Mouse (Mus musculus): ENCODE measurements around the gene Map4k2. TPM values are rescaled to one million over a fixed set of nuclear protein-coding genes. Genes with fewer than 3 reads are reported as not detected.

Map4k2 gene
- polyA plus RNA-seq, 1 experiment from 2014 or later = 14.3 TPM

GRCm38 (mm10) chr19:6396237-6396636 lies 55.3 kb downstream of the Map4k2 start:
- 89% methylated on average over 5 of the region's 5 CpGs for WGBS
- no peak for ATAC-seq (ENCODE audit: low FRiP score, low TSS enrichment)

DNA sequence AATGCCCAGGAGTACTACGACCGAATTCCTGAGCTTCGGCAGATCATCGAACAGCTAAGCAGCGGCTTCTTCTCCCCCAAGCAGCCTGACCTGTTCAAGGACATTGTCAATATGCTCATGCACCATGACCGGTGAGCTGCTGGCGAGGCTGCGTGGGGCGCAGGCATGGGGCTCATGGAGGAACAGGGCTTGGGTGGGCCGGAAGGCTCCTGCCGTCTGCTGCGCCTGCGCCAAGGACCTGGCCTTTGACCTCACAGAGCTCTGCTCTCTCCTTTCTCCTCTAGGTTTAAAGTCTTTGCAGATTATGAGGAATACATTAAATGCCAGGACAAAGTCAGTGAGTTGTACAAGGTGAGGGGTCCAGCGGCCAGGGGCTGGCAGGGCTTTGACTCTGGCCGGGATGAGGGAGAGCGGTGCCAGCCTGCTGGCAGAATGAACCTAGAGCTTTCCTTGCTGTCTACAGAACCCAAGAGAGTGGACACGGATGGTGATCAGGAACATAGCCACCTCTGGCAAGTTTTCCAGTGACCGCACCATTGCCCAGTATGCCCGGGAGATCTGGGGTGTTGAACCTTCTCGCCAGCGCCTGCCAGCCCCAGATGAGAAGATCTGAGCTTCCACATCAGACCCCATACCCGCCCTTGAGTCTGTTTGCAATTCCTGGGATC lies 56.8 kb downstream of the Map4k2 start:
- Histone ChIP-seq H3K9ac (replicated peaks; ENCODE audit: low read length) (no peak overlapping the region), H3K36me3 (ENCODE audit: control insufficient read depth, insufficient read depth, low read length) (no peaks in the 10 kb centered on the region), H3K4me3 (replicated peaks; ENCODE audit: low read depth, low read length) (no peak overlapping the region), H3K4me1 (ENCODE audit: control insufficient read depth, insufficient read depth, low read length) (peaks cover 27% of the 10 kb centered on the region), H3K27ac (replicated peaks; ENCODE audit: low read depth, low read length) (no peak overlapping the region), H3K4me2 (ENCODE audit: low read length) (peak overlapping the region; percentile 99; the same call in 1 of the 2 replicates), H3K9me3 (ENCODE audit: control insufficient read depth, low read length) (no peaks in the 10 kb centered on the region), H3K27me3 (ENCODE audit: control insufficient read depth, insufficient read depth, low read length) (peaks cover 12% of the 10 kb centered on the region; the same call in 1 of the 2 replicates)
- ATAC-seq (ENCODE audit: low FRiP score, low TSS enrichment) (no peak), DNase-seq (no peak)
- 85% methylated on average over 22 of the region's 22 CpGs for WGBS

More at GRCm38 (mm10) chr19:6396237-6396636, 55.3 kb downstream of the Map4k2 start:
- no peak overlapping the region for H3K4me3 ChIP-seq (replicated peaks; ENCODE audit: low read depth, low read length)
- no peak overlapping the region for H3K27ac ChIP-seq (replicated peaks; ENCODE audit: low read depth, low read length)
- no peaks in the 10 kb centered on the region for H3K9me3 ChIP-seq (ENCODE audit: control insufficient read depth, low read length)
- no peak for DNase-seq
- H3K4me1 ChIP-seq (ENCODE audit: control insufficient read depth, insufficient read depth, low read length) = peaks cover 19% of the 10 kb centered on the region
- H3K36me3 ChIP-seq (ENCODE audit: control insufficient read depth, insufficient read depth, low read length) = no peaks in the 10 kb centered on the region
- H3K4me2 ChIP-seq (ENCODE audit: low read length) = no peak overlapping the region
- peaks cover 11% of the 10 kb centered on the region; the same call in 1 of the 2 replicates for H3K27me3 ChIP-seq (ENCODE audit: control insufficient read depth, insufficient read depth, low read length)
- no peak overlapping the region for H3K9ac ChIP-seq (replicated peaks; ENCODE audit: low read length)

DNA sequence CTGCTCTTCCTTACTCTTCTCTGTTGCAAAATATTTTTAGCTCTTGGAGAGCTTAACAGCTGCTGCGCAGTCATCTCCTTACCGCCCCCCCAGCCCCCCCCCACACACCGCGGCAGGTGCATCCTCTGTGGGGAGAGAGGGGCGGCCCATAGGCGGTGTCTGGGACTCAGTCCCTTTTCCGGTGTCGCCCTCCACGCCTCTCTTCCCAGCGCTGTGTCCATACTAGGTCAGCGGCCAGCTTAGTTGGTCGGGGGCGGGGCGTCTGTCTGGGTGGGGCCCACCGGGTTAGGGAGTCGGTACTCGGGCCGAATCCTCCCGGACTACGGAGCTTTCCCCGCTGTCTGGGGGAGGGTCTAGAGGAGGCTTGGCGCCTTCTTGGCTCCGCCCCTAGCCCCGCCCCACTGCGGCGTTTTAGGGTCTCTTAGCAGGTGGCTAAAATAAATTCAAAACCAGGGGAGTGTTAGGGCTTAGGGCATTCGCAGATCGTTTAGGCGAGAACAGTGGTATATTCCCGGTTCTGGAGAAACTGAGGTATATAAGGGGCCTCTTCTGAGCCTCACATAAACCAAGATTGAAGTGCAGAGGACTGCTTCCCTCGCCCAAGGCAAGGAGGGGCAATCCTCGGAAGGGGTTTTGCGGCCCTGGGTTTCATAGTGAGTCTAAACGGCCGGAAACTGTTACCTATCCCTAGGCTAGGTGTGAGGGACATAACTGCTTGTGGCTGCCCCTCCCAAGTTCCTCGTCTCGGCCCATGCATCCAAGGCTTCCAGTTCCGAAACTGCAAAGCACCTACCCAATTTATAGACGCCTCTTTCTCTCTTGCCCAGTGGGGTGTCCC lies 57.7 kb downstream of the Map4k2 start:
- H3K27me3 ChIP-seq (ENCODE audit: control insufficient read depth, insufficient read depth, low read length) = peaks cover 12% of the 10 kb centered on the region; the same call in 1 of the 2 replicates
- under 1% methylated on average over 39 of the region's 39 CpGs for WGBS
- peaks cover 27% of the 10 kb centered on the region for H3K4me1 ChIP-seq (ENCODE audit: control insufficient read depth, insufficient read depth, low read length)
- peak; percentile 82 for DNase-seq
- peak overlapping the region; percentile 99 for H3K4me2 ChIP-seq (ENCODE audit: low read length)
- no peaks in the 10 kb centered on the region for H3K9me3 ChIP-seq (ENCODE audit: control insufficient read depth, low read length)
- ATAC-seq (ENCODE audit: low FRiP score, low TSS enrichment) = peak; percentile 55
- H3K4me3 ChIP-seq (replicated peaks; ENCODE audit: low read depth, low read length) = peak overlapping the region; percentile 61
- H3K27ac ChIP-seq (replicated peaks; ENCODE audit: low read depth, low read length) = peak overlapping the region; percentile 70; the same call in 1 of the 2 replicates
- H3K36me3 ChIP-seq (ENCODE audit: control insufficient read depth, insufficient read depth, low read length) = no peaks in the 10 kb centered on the region
- H3K9ac ChIP-seq (replicated peaks; ENCODE audit: low read length) = peak overlapping the region; percentile 71

DNA sequence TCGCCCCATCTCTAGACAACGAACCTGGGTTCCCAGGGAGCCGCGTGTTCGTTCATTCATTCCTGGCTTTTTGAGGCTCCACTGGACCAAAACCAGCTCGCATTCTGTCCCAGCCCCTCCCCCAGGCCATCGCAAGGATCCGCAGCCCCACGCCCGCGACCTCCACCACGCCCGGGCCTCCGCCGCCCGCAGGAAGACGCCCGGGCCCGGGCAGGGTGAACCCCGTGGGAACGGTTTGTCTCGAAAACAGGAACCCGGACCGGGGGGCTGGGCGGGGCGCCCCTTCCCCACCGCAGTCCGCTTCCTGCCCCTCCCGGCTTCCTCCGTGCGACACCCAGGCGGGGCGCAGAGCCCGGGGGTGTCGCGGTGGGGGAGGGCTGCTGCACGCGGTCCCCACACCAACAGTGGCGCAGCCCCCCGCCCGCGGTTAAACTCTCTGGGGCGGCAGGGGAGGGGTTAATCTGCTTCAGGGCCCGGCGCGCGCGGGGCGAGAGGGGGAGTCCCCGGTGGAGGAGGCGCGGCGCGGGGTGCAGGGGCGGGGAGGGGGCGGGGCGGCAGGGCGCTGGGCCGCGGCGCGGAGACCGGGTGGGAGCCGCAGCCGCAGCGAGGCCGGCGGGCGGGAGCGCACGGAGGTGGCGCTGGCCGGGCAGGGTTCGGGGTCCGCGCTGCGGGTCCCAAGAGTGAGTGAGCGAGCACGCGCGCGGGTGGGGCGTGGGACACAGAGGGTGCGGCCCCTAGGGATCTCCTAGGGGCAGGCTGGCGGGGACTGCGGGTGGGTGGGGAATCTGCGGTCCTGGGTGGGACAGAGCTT lies 58.6 kb downstream of the Map4k2 start, which contains the start of gene Rasgrp2:
TSS of gene Rasgrp2 (plus strand) at position 56 of the 811 bp plus-strand sequence.
- Histone ChIP-seq H3K36me3 (ENCODE audit: control insufficient read depth, insufficient read depth, low read length) (no peaks in the 10 kb centered on the region), H3K4me1 (ENCODE audit: control insufficient read depth, insufficient read depth, low read length) (peaks cover 27% of the 10 kb centered on the region), H3K9ac (replicated peaks; ENCODE audit: low read length) (peak within 1 kb of the TSS; percentile 71), H3K27ac (replicated peaks; ENCODE audit: low read depth, low read length) (peak within 1 kb of the TSS; percentile 70), H3K4me2 (ENCODE audit: low read length) (peak within 1 kb of the TSS; percentile 99), H3K27me3 (ENCODE audit: control insufficient read depth, insufficient read depth, low read length) (peaks cover 12% of the 10 kb centered on the region; the same call in 1 of the 2 replicates), H3K9me3 (ENCODE audit: control insufficient read depth, low read length) (no peaks in the 10 kb centered on the region), H3K4me3 (replicated peaks; ENCODE audit: low read depth, low read length) (peak within 1 kb of the TSS; percentile 61)
- DNase-seq = peak; percentile 78
- peak; percentile 43; the same call in 1 of the 2 replicates for ATAC-seq (ENCODE audit: low FRiP score, low TSS enrichment)
- WGBS = under 1% methylated on average over 71 of the region's 87 CpGs

GRCm38 (mm10) chr19:6400096-6401086 lies 59.5 kb downstream of the Map4k2 start:
- H3K4me2 ChIP-seq (ENCODE audit: low read length) = peak overlapping the region; percentile 99
- H3K27me3 ChIP-seq (ENCODE audit: control insufficient read depth, insufficient read depth, low read length) = peaks cover 12% of the 10 kb centered on the region; the same call in 1 of the 2 replicates
- peak overlapping the region; percentile 71 for H3K9ac ChIP-seq (replicated peaks; ENCODE audit: low read length)
- WGBS = 3% methylated on average over 29 of the region's 29 CpGs
- H3K36me3 ChIP-seq (ENCODE audit: control insufficient read depth, insufficient read depth, low read length) = no peaks in the 10 kb centered on the region
- peaks cover 27% of the 10 kb centered on the region for H3K4me1 ChIP-seq (ENCODE audit: control insufficient read depth, insufficient read depth, low read length)
- no peaks in the 10 kb centered on the region for H3K9me3 ChIP-seq (ENCODE audit: control insufficient read depth, low read length)
- ATAC-seq (ENCODE audit: low FRiP score, low TSS enrichment) (no peak), DNase-seq (peak; percentile 35)
- 0 out of 2 replicates have a peak overlapping the region, but pooled peaks have one; percentile 70 for H3K27ac ChIP-seq (replicated peaks; ENCODE audit: low read depth, low read length)
- H3K4me3 ChIP-seq (replicated peaks; ENCODE audit: low read depth, low read length) = peak overlapping the region; percentile 61

DNA sequence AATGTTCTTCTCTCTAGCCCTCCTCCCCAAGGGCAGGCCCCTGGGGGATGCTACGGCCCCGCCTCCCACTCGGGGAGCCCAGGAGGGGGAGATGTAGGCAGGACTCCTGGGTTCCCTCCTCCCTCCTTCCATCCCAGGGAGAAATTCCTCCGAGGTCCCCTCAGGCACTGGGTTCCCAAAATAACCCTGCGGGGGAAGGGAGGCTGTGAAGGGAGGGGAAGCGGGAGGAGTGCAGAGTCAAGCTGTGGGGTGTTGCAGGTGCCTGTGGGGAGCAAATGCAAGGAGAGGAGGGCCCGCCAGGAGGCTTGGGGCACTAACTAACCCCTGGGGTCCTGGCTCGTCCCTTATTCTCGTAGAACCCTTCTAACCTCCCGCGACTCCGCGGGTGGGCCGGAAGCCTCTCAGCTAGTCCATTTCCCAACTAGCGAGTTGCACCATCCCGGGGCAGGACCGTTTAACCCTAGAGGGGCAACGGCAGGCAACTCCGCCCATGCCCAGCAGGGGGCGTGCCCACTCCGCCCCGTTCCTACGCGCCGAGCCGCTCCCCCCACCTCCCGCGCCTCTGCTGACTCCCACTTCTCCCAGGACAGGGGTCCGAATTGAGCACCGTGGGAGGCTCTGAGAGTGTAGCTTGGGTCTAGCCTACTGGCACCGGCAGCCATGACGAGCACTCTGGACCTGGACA lies 60.3 kb downstream of the Map4k2 start:
- peak overlapping the region; percentile 99 for H3K4me2 ChIP-seq (ENCODE audit: low read length)
- H3K9ac ChIP-seq (replicated peaks; ENCODE audit: low read length) = 0 out of 2 replicates have a peak overlapping the region, but pooled peaks have one; percentile 14
- peak overlapping the region; percentile 16 for H3K4me3 ChIP-seq (replicated peaks; ENCODE audit: low read depth, low read length)
- peaks cover 12% of the 10 kb centered on the region; the same call in 1 of the 2 replicates for H3K27me3 ChIP-seq (ENCODE audit: control insufficient read depth, insufficient read depth, low read length)
- no peak overlapping the region for H3K27ac ChIP-seq (replicated peaks; ENCODE audit: low read depth, low read length)
- WGBS = under 1% methylated on average over 32 of the region's 32 CpGs
- peaks cover 27% of the 10 kb centered on the region for H3K4me1 ChIP-seq (ENCODE audit: control insufficient read depth, insufficient read depth, low read length)
- H3K36me3 ChIP-seq (ENCODE audit: control insufficient read depth, insufficient read depth, low read length) = no peaks in the 10 kb centered on the region
- DNase-seq (peak; percentile 74), ATAC-seq (ENCODE audit: low FRiP score, low TSS enrichment) (0 out of 2 replicates have a peak, but pooled peaks have one; percentile 16)
- no peaks in the 10 kb centered on the region for H3K9me3 ChIP-seq (ENCODE audit: control insufficient read depth, low read length)

DNA sequence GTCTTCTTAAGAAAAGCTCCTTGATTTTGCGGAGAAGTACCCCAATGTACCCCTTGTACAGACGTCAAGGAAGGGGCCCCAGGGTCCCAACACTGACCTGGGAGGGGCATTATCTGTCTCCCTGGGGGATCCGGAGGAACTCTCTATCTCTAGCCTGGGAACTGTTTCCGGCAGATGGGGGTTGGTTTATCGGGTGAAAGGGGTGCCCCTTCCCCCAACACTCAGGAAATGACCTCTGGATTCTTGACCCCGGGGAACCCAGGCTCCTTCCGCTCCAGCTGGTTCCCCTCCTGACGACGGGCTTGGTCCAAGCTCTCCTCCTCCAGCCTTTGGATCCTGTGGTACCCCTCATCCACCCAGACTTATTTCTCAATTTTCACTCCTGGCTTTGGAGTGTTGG lies 61.0 kb downstream of the Map4k2 start:
- H3K4me3 ChIP-seq (replicated peaks; ENCODE audit: low read depth, low read length) = peak overlapping the region; percentile 16; the same call in 1 of the 2 replicates
- H3K9ac ChIP-seq (replicated peaks; ENCODE audit: low read length) = no peak overlapping the region
- peaks cover 12% of the 10 kb centered on the region; the same call in 1 of the 2 replicates for H3K27me3 ChIP-seq (ENCODE audit: control insufficient read depth, insufficient read depth, low read length)
- no peaks in the 10 kb centered on the region for H3K9me3 ChIP-seq (ENCODE audit: control insufficient read depth, low read length)
- no peak for ATAC-seq (ENCODE audit: low FRiP score, low TSS enrichment)
- peaks cover 27% of the 10 kb centered on the region for H3K4me1 ChIP-seq (ENCODE audit: control insufficient read depth, insufficient read depth, low read length)
- WGBS = 20% methylated on average over 9 of the region's 9 CpGs
- DNase-seq = no peak
- peak overlapping the region; percentile 99 for H3K4me2 ChIP-seq (ENCODE audit: low read length)
- no peaks in the 10 kb centered on the region for H3K36me3 ChIP-seq (ENCODE audit: control insufficient read depth, insufficient read depth, low read length)
- H3K27ac ChIP-seq (replicated peaks; ENCODE audit: low read depth, low read length) = no peak overlapping the region
